Mouse (Mus musculus): ENCODE data around the gene Elmsan1. TPM values are rescaled to one million over a fixed set of nuclear protein-coding genes. Genes with fewer than 3 reads are reported as not detected.

The Elmsan1 gene
- total RNA-seq, 2 experiments from 2014 or later, result 19.2 to 24.9 TPM

- no peak for DNase-seq
These were observed 2.8 kb downstream of the Elmsan1 start for GRCm38 (mm10) chr12:84215758-84216440.

- DNase-seq, result no peak
These were observed 4.0 kb downstream of the Elmsan1 start for GRCm38 (mm10) chr12:84214495-84215175.

- DNase-seq, result peak; percentile 82
These were observed 6.4 kb downstream of the Elmsan1 start for GRCm38 (mm10) chr12:84212297-84212696.

- no peak for DNase-seq
These were observed 7.6 kb downstream of the Elmsan1 start for GRCm38 (mm10) chr12:84211021-84211538.

GRCm38 (mm10) chr12:84210288-84210687 lies 8.4 kb downstream of the Elmsan1 start:
- DNase-seq, result peak; percentile 33

GRCm38 (mm10) chr12:84209093-84209492 lies 9.6 kb downstream of the Elmsan1 start:
- DNase-seq, result no peak

- DNase-seq, result peak; percentile 75
These were observed 11.4 kb downstream of the Elmsan1 start for GRCm38 (mm10) chr12:84207209-84207817.

GRCm38 (mm10) chr12:84206525-84206924 lies 12.2 kb downstream of the Elmsan1 start:
- DNase-seq, result no peak

- no peak for DNase-seq
These were observed 13.0 kb downstream of the Elmsan1 start for GRCm38 (mm10) chr12:84205659-84206185.

GRCm38 (mm10) chr12:84204662-84205061 lies 14.0 kb downstream of the Elmsan1 start:
- DNase-seq, result no peak

GRCm38 (mm10) chr12:84203778-84204216 lies 14.9 kb downstream of the Elmsan1 start:
- DNase-seq, result no peak

- no peak for DNase-seq
These were observed 15.4 kb downstream of the Elmsan1 start for GRCm38 (mm10) chr12:84203170-84203777.

- DNase-seq, result no peak
These were observed 16.1 kb downstream of the Elmsan1 start for GRCm38 (mm10) chr12:84202561-84202960.

GRCm38 (mm10) chr12:84201686-84202484 lies 16.8 kb downstream of the Elmsan1 start:
- DNase-seq, result no peak

- DNase-seq, result no peak
These were observed 17.5 kb downstream of the Elmsan1 start for GRCm38 (mm10) chr12:84201222-84201621.

- DNase-seq, result no peak
These were observed 19.8 kb downstream of the Elmsan1 start for GRCm38 (mm10) chr12:84198880-84199279.

GRCm38 (mm10) chr12:84198076-84198679 lies 20.5 kb downstream of the Elmsan1 start:
- no peak for DNase-seq

- DNase-seq, result no peak
These were observed 23.5 kb downstream of the Elmsan1 start for GRCm38 (mm10) chr12:84195195-84195594.

GRCm38 (mm10) chr12:84194400-84195109 lies 24.1 kb downstream of the Elmsan1 start:
- DNase-seq, result no peak
